22 mouse cellular contexts compared by ENCODE assay signal in the genomic region with DNA sequence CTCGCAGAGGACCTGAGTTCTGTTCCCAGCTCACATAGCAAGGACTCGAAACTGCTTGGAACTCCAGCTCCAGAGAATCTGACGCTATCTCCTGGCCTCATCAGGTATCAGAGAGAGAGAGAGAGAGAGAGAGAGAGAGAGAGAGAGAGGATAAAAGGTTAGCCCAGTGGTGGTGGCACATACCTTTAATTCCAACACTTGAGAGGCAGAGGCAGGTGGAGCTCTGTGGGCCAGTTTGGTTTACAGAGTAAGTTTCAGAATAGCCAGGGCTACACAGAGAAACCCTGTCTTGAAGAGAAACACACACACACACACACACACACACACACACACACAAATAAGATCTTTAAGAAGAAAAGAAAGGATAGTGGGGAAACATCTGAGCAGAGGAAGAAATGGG. TPM values are rescaled to one million over a fixed set of nuclear protein-coding genes. Genes with fewer than 3 reads are reported as not detected.
A peak's percentile ranks its signal among the peaks of the same experiment; 100 is the strongest.
DNase-seq lines count a peak whose midpoint lies in the region; ATAC-seq and TF ChIP-seq lines count a peak whose summit lies in the region.
"Had no signal": no experiment of that assay in that cellular context is flagged by ENCODE, and none has a peak within 500 bp of the region (broad histone marks: within the 10 kb centered on the region; RNA-seq: fewer than 3 reads in every experiment).

No protein-coding gene starts in this region.

- peak overlapping the region; percentile 98 for H3K27ac ChIP-seq in liver, adult 2 months (replicated peaks; ENCODE audit: insufficient read depth, low read depth, low read length)
- H3K27ac ChIP-seq in embryonic facial prominence, embryonic 10.5 days (replicated peaks) = peak overlapping the region; percentile 87
- no peak overlapping the region for H3K27ac ChIP-seq in liver, embryonic 13.5 days
- no peak overlapping the region for H3K27ac ChIP-seq in kidney, adult 2 months (ENCODE audit: insufficient read depth, low read depth, low read length)
- H3K27ac ChIP-seq: hindbrain, embryonic 13.5 days had no signal

- TF ChIP-seq CTCF in liver, adult 2 months (IDR thresholded peaks at IDR 0.05; ENCODE audit: low read depth, low read length) = no peak
- no peak for TF ChIP-seq CTCF in kidney, adult 2 months (conservative IDR thresholded peaks at IDR 0.05; ENCODE audit: insufficient read depth, insufficient read length, low read depth, low read length)

- no peaks in the 10 kb centered on the region; the same call in 1 of the 2 replicates for H3K36me3 ChIP-seq in liver, adult 2 months (ENCODE audit: control insufficient read depth, insufficient read depth, low read length)
- peaks cover 7% of the 10 kb centered on the region for H3K36me3 ChIP-seq in embryonic facial prominence, embryonic 10.5 days (replicated peaks)
- H3K36me3 ChIP-seq in liver, embryonic 13.5 days = no peaks in the 10 kb centered on the region
- no peaks in the 10 kb centered on the region for H3K36me3 ChIP-seq in kidney, adult 2 months (ENCODE audit: control insufficient read depth, insufficient read depth, low read length)
- H3K36me3 ChIP-seq: G1E; hindbrain, embryonic 13.5 days had no signal

- peak overlapping the region; percentile 1; the same call in 1 of the 2 replicates for H3K4me3 ChIP-seq in liver, adult 2 months (ENCODE audit: insufficient read depth, low read depth, low read length)
- H3K4me3 ChIP-seq in embryonic facial prominence, embryonic 10.5 days = no peak overlapping the region; the same call in 1 of the 2 replicates
- no peak overlapping the region for H3K4me3 ChIP-seq in liver, embryonic 13.5 days (replicated peaks)
- H3K4me3 ChIP-seq in kidney, adult 2 months (ENCODE audit: insufficient read depth, low read depth, low read length) = no peak overlapping the region
- H3K4me3 ChIP-seq: hindbrain, embryonic 13.5 days had no signal

- DNase-seq in liver, adult 2 months (ENCODE audit: extremely low read depth, low read depth, low spot score) = no peak
- DNase-seq in liver = no peak
- DNase-seq in embryonic facial prominence, embryonic 10.5 days (ENCODE audit: low spot score) = no peak
- DNase-seq in liver, embryonic 13.5 days = no peak
- DNase-seq in kidney, adult 2 months = no peak
- no peak for DNase-seq in cerebellum, postnatal 36 days
- DNase-seq: adrenal gland, postnatal 10 days; cerebellum, adult 11 months; cerebellum, adult 8-10 months; cerebellum, postnatal 14 days; gastrocnemius, adult 2 months; gastrocnemius, postnatal 25 days; heart, postnatal 10 days; heart, postnatal 4 days had no signal

- 43% methylated on average over 3 of the region's 3 CpGs for WGBS in liver, adult 2 months
- WGBS in embryonic facial prominence, embryonic 10.5 days = 92% methylated on average over 3 of the region's 3 CpGs
- 71% methylated on average over 3 of the region's 3 CpGs for WGBS in liver, embryonic 13.5 days (ENCODE audit: insufficient replicate concordance)
- WGBS in kidney, adult 2 months = 85% methylated on average over 3 of the region's 3 CpGs

- H3K9me3 ChIP-seq in embryonic facial prominence, embryonic 10.5 days = no peaks in the 10 kb centered on the region
- H3K9me3 ChIP-seq in liver, embryonic 13.5 days (replicated peaks) = no peaks in the 10 kb centered on the region
- H3K9me3 ChIP-seq: embryonic facial prominence, embryonic 13.5 days; G1E; hindbrain, embryonic 13.5 days had no signal

- H3K27me3 ChIP-seq in liver, adult 2 months (ENCODE audit: control insufficient read depth, insufficient read depth, low read length) = no peaks in the 10 kb centered on the region
- H3K27me3 ChIP-seq in embryonic facial prominence, embryonic 10.5 days (replicated peaks; ENCODE audit: low read depth, poor library complexity, severe bottlenecking) = no peaks in the 10 kb centered on the region
- H3K27me3 ChIP-seq in liver, embryonic 13.5 days = peaks cover 3% of the 10 kb centered on the region; the same call in 1 of the 2 replicates
- H3K27me3 ChIP-seq in kidney, adult 2 months (replicated peaks; ENCODE audit: control insufficient read depth, insufficient read depth, low read length) = no peaks in the 10 kb centered on the region
- H3K27me3 ChIP-seq: embryonic facial prominence, embryonic 13.5 days; hindbrain, embryonic 13.5 days had no signal

- 0 out of 2 replicates have a peak, but pooled peaks have one; percentile 7 for TF ChIP-seq POLR2A in liver, adult 2 months (IDR thresholded peaks at IDR 0.05; ENCODE audit: extremely low read depth, insufficient read depth, low read length)
- TF ChIP-seq POLR2A in kidney, adult 2 months (IDR thresholded peaks at IDR 0.05; ENCODE audit: low read depth, low read length) = no peak

- ATAC-seq in liver, embryonic 13.5 days (ENCODE audit: low read depth) = no peak
- ATAC-seq: CD4-positive, CD25-positive, alpha-beta regulatory T cell, adult 4 months; forebrain, embryonic 14.5 days had no signal

- H3K9ac ChIP-seq in liver, adult 2 months (ENCODE audit: low read depth, low read length) = peak overlapping the region; percentile 73
- no peak overlapping the region for H3K9ac ChIP-seq in liver, embryonic 13.5 days
- H3K9ac ChIP-seq: hindbrain, embryonic 13.5 days had no signal

- H3K4me2 ChIP-seq in liver, embryonic 13.5 days = 0 out of 2 replicates have a peak overlapping the region, but pooled peaks have one; percentile 3
- H3K4me2 ChIP-seq: hindbrain, embryonic 13.5 days had no signal

- peaks cover 6% of the 10 kb centered on the region; the same call in 1 of the 2 replicates for H3K79me2 ChIP-seq in liver, adult 2 months (ENCODE audit: control insufficient read depth, insufficient read depth, low read length)

- peaks cover 14% of the 10 kb centered on the region for H3K4me1 ChIP-seq in liver, adult 2 months (ENCODE audit: control insufficient read depth, insufficient read depth, low read length)
- peaks cover 35% of the 10 kb centered on the region for H3K4me1 ChIP-seq in embryonic facial prominence, embryonic 10.5 days
- H3K4me1 ChIP-seq in liver, embryonic 13.5 days (replicated peaks) = peaks cover 20% of the 10 kb centered on the region
- no peaks in the 10 kb centered on the region for H3K4me1 ChIP-seq in kidney, adult 2 months (ENCODE audit: control insufficient read depth, insufficient read depth, low read length)

RNA-seq across cellular contexts. Expression of a gene that starts 0.6 kb away (rescaled TPM):
- total RNA-seq in liver, adult 2 months (2014; rRNA removed) = 810 and 1,243 TPM in 2 replicates
- polyA plus RNA-seq in liver, adult 2 months (2012; rRNA removed) = 891 and 972 TPM in 2 replicates
- 211 and 216 TPM in 2 replicates for polyA plus RNA-seq in embryonic facial prominence, embryonic 10.5 days (2016; fragmentation: Nextera tagmentation; extraction: Ambion mirVana)
- polyA plus RNA-seq in liver, embryonic 13.5 days (2015; fragmentation: Nextera tagmentation; extraction: Ambion mirVana) = 179 and 181 TPM in 2 replicates
- polyA plus RNA-seq in kidney, adult 2 months (2012; rRNA removed) = 17.2 and 29.9 TPM in 2 replicates
- polyA plus RNA-seq: G1E had no signal

RNA-seq across cellular contexts. Expression of a gene that starts 16.3 kb away (rescaled TPM):
- total RNA-seq in liver, adult 2 months (2014; rRNA removed) = 687 and 824 TPM in 2 replicates
- 1,567 and 1,654 TPM in 2 replicates for polyA plus RNA-seq in liver, adult 2 months (2012; rRNA removed)
- polyA plus RNA-seq in embryonic facial prominence, embryonic 10.5 days (2016; fragmentation: Nextera tagmentation; extraction: Ambion mirVana) = not detected in 2 replicates
- polyA plus RNA-seq in liver, embryonic 13.5 days (2015; fragmentation: Nextera tagmentation; extraction: Ambion mirVana) = 372 and 430 TPM in 2 replicates
- 126 and 141 TPM in 2 replicates for polyA plus RNA-seq in kidney, adult 2 months (2012; rRNA removed)
- total RNA-seq: gastrocnemius, adult 2 months; gastrocnemius, postnatal 25 days; granulocyte monocyte progenitor cell, adult 5-6 weeks; heart, adult 8-10 months; heart, postnatal 10 days had no signal
- polyA plus RNA-seq: forebrain, embryonic 14.5 days; heart, embryonic 14.5 days; hindbrain, embryonic 13.5 days had no signal

RNA-seq across cellular contexts. Expression of a gene that starts 31.4 kb away (rescaled TPM):
- 14.4 and 30.4 TPM in 2 replicates for total RNA-seq in liver, adult 2 months (2014; rRNA removed)
- 20.3 and 21.5 TPM in 2 replicates for polyA plus RNA-seq in liver, adult 2 months (2012; rRNA removed)
- polyA plus RNA-seq in embryonic facial prominence, embryonic 10.5 days (2016; fragmentation: Nextera tagmentation; extraction: Ambion mirVana) = 6.0 and 6.8 TPM in 2 replicates
- polyA plus RNA-seq in liver, embryonic 13.5 days (2015; fragmentation: Nextera tagmentation; extraction: Ambion mirVana) = 18.5 and 21.3 TPM in 2 replicates
- polyA plus RNA-seq in kidney, adult 2 months (2012; rRNA removed) = 17.7 and 21.0 TPM in 2 replicates

RNA-seq across cellular contexts. Expression of a gene that starts 38.4 kb away (rescaled TPM):
- 121 and 238 TPM in 2 replicates for total RNA-seq in liver, adult 2 months (2014; rRNA removed)
- polyA plus RNA-seq in liver, adult 2 months (2012; rRNA removed) = 237 and 265 TPM in 2 replicates
- polyA plus RNA-seq in embryonic facial prominence, embryonic 10.5 days (2016; fragmentation: Nextera tagmentation; extraction: Ambion mirVana) = 11.1 and 12.7 TPM in 2 replicates
- 18.7 and 18.8 TPM in 2 replicates for polyA plus RNA-seq in liver, embryonic 13.5 days (2015; fragmentation: Nextera tagmentation; extraction: Ambion mirVana)
- polyA plus RNA-seq in kidney, adult 2 months (2012; rRNA removed) = 14.2 and 14.6 TPM in 2 replicates
- polyA plus RNA-seq: G1E had no signal

Comparison
In these comparisons a context has a peak if more than half of its experiments do, and no peak if none do; other contexts are left out.
1. H3K27ac ChIP-seq: peak in liver, adult 2 months (single experiment) and embryonic facial prominence, embryonic 10.5 days (single experiment); none in liver, embryonic 13.5 days (single experiment) and kidney, adult 2 months (single experiment).
2. RNA of a gene that starts 16.3 kb away (polyA plus RNA-seq): 1,567 to 1,654 TPM in liver, adult 2 months, 372 to 430 TPM in liver, embryonic 13.5 days and 126 to 141 TPM in kidney, adult 2 months; not detected in embryonic facial prominence, embryonic 10.5 days; every median in the first group is over 100 times any median in the second.